Mouse (Mus musculus) lung, postnatal 25 days (tissue): ENCODE results near the gene Zfp2.

ENCODE experiments used
- DNase-seq: peaks from one replicate; pipeline ENCODE4 v3.0.0; 2022; ENCODE audit warnings: low spot score

Zfp2 gene

DNA sequence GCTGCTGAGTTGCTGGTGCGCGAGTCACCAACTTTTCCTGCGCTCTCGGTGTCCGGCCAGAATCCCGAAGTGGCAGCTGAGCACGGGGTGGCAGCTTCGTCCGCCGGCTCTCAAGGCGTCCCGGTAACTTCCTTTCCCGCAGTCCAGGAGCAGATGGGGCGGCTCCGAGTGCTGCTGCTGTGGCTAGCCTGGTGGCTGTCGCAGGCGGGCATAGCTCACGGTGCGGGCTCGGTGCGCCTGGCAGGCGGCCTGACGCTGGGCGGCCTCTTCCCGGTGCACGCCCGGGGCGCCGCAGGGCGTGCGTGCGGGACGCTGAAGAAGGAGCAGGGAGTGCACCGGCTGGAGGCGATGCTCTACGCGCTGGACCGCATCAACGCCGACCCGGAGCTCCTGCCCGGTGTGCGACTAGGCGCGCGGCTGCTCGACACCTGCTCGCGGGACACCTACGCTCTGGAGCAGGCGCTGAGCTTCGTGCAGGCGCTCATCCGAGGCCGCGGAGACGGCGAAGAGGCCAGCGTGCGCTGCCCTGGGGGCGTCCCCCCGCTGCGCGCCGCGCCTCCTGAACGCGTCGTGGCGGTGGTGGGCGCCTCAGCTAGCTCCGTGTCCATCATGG lies 64.9 kb downstream of the Zfp2 start:
- DNase-seq, result no peak

DNA sequence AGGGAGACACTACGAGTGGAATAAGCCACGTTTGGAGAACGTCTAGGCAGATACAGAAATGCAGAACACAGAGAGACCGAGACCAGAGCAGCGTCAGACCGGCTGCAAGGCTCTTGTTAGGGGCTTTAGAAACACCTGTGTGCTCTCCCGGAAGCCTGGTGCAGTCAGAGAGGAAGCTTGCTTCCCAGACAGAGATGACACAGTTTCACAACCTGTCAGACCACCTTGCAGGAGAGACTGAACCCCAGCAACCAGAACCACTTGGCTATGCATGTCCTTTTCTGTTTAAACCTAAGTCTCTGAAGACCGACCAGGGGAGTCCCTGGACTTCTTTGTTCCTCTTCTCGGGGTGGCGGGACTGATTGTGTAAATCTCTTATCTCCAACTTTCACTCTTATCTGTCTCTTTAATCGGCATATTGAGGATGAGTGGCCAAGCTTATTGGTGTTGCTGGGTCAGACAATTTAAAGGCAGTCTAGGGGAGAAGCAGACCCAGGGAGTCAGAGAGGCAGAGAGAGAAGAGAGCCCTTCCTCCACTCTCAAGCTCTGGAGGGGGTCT lies 65.7 kb downstream of the Zfp2 start, which contains the start of gene Grm6:
TSS of gene Grm6 (plus strand) at position 509 of the 559 bp plus-strand sequence.
- no peak for DNase-seq

DNA sequence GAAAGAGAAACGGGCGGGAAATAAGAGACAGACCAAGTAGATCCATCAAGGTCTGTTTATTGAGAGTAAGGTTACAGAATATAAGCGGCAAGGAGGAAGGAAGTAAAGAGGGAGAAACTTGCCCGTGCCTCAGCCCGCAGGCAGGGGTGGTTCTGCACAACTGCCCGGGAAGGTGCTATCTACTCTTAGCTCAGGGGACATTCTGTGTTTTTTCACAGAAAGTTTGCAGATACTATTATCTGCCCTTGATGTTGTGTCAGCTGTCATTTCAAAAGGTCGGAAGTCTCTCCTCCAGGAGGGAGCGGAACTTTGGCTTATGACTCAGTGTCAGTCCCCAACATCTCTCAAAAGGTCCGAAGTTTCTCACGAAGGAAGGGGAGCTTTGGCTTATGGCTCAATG lies 66.7 kb downstream of the Zfp2 start:
- no peak for DNase-seq
